Mouse (Mus musculus): ENCODE data around the gene Vipas39.

The Vipas39 gene

DNA sequence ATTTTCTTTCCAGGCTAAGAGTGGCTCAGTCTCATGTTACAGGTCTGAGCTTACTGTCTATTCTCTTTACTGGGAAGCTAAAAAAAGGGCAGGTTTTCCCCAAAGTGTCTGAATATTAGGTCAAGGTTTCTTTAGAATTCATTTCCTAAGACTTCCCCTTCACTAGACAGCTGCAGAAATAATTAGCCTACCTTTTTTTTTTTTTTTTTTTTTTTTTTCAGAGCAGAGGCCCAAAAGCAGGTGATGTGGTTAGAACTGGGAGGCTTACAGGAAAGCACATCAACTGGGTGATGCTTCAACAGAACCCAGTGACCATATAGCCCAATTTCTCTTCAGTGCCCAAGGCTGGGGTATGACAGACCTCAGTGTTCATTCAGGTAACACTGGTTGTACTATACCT, 69.7 kb downstream of the Vipas39 start:
- no peak for DNase-seq (ENCODE audit: low spot score in 2 of 2)

GRCm38 (mm10) chr12:87195069-87195468, 71.0 kb downstream of the Vipas39 start:
- no peak for DNase-seq (ENCODE audit: low spot score in 2 of 2)

- DNase-seq (ENCODE audit: low spot score in 2 of 2) = no peak
Observed at GRCm38 (mm10) chr12:87193008-87193407, 73.0 kb downstream of the Vipas39 start.

Data from spleen, postnatal 4 days (tissue).